Mouse (Mus musculus) lung, embryonic 14.5 days (tissue): ENCODE measurements at regions not wholly inside any gene's neighbourhood (a gene's known extent, or its start where the extent isn't known, plus 50 kb on each side); places are given as distances from the start of the nearest gene placed in this dataset.

Experiments
- ATAC-seq: fragments of 200-750 bp; cut with Nextera tagmentation; 2 replicates; pipeline ENCODE4 v1.8.0; 2017; ENCODE audit warnings: mild to moderate bottlenecking, moderate TSS enrichment, moderate library complexity; ENCODE audit not compliant: insufficient read depth
- DNase-seq: peaks from one replicate; pipeline ENCODE4 v3.0.0-alpha.2; 2015
- H3K27ac ChIP-seq: fragments of 300-500 bp; sonication (generic); 2 replicates; pipeline ENCODE4 v1.5.1; 2014; ENCODE audit warnings: low read depth, mild to moderate bottlenecking, moderate library complexity
- H3K27me3 ChIP-seq: fragments of 300-500 bp; sonication (generic); 2 replicates; pipeline ENCODE4 v1.6.1; 2014; ENCODE audit warnings: low read length, control low read depth; ENCODE audit not compliant: insufficient read depth
- H3K36me3 ChIP-seq: fragments of 300-500 bp; sonication (generic); 2 replicates; pipeline ENCODE4 v1.6.1; 2014; ENCODE audit warnings: control low read depth; ENCODE audit not compliant: insufficient read depth
- H3K4me1 ChIP-seq: fragments of 300-500 bp; sonication (generic); 2 replicates; pipeline ENCODE4 v1.6.1; 2014; ENCODE audit warnings: antibody characterized with exemption, control low read depth; ENCODE audit not compliant: insufficient read depth
- H3K4me2 ChIP-seq: fragments of 300-500 bp; sonication (generic); 2 replicates; pipeline ENCODE4 v1.6.1; 2014; ENCODE audit warnings: mild to moderate bottlenecking
- H3K4me3 ChIP-seq: fragments of 300-500 bp; sonication (generic); 2 replicates; pipeline ENCODE4 v1.5.1; 2014; ENCODE audit warnings: low read depth, low read length
- H3K9ac ChIP-seq: fragments of 300-500 bp; sonication (generic); 2 replicates; pipeline ENCODE4 v1.6.1; 2014
- H3K9me3 ChIP-seq: fragments of 300-500 bp; sonication (generic); 2 replicates; pipeline ENCODE4 v1.6.1; 2016; ENCODE audit warnings: low read depth, low read length, control low read depth
- CTCF ChIP-seq: IDR thresholded peaks from 2 replicates; pipeline ENCODE4 v1.5.1; 2016; ENCODE audit warnings: antibody characterized with exemption, low read depth
- WGBS: fragments of 180-500 bp; shearing (Covaris S2); extraction: QIAGEN DNeasy Blood & Tissue Kit; methylation state at CpG from one replicate; pipeline ENCODE4 v1.1.7; 2014; 5-methylcytosine and 5-hydroxymethylcytosine counted together

DNA sequence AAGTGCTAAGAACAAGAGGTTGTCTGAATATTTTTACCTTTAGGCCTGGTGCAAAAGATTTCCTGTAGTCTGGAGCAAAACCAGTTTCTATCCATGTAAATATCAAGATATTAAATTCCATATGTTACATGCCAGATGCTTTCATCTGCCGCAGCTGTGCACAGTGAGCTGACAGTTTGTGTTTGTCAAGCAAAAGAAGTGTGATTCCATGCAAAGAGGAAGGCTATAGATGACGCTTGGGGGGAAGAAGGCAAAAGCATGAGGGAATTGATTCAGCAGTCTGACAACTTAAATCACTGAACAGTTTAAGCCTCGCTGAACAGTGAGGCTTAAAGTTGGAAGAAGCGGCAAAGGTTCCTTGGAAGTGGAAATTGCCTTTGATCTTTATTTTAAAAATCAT lies 109.2 kb upstream of the Pappa start:
- no peaks in the 10 kb centered on the region for H3K9me3 ChIP-seq
- H3K36me3 ChIP-seq: no peaks in the 10 kb centered on the region
- no peak overlapping the region for H3K9ac ChIP-seq
- no peaks in the 10 kb centered on the region for H3K27me3 ChIP-seq
- H3K4me2 ChIP-seq: no peak overlapping the region
- WGBS: 33% methylated on average over 4 of the region's 4 CpGs
- H3K27ac ChIP-seq: no peak overlapping the region
- no peak overlapping the region for H3K4me3 ChIP-seq
- DNase-seq (peak; percentile 76), ATAC-seq (peak; percentile 75; the same call in 1 of the 2 replicates)
- no peak for TF ChIP-seq CTCF
- no peaks in the 10 kb centered on the region for H3K4me1 ChIP-seq

- no peak overlapping the region for H3K4me3 ChIP-seq
- no peaks in the 10 kb centered on the region for H3K9me3 ChIP-seq
- TF ChIP-seq CTCF: no peak
- no peak overlapping the region for H3K27ac ChIP-seq
- ATAC-seq (no peak), DNase-seq (no peak)
- no peaks in the 10 kb centered on the region for H3K27me3 ChIP-seq
- H3K36me3 ChIP-seq: no peaks in the 10 kb centered on the region
- H3K4me2 ChIP-seq: no peak overlapping the region
- 63% methylated on average over 2 of the region's 2 CpGs for WGBS
- H3K4me1 ChIP-seq: no peaks in the 10 kb centered on the region
- H3K9ac ChIP-seq: no peak overlapping the region
Observed at GRCm38 (mm10) chr4:65019487-65019886, 104.5 kb upstream of the Pappa start.

DNA sequence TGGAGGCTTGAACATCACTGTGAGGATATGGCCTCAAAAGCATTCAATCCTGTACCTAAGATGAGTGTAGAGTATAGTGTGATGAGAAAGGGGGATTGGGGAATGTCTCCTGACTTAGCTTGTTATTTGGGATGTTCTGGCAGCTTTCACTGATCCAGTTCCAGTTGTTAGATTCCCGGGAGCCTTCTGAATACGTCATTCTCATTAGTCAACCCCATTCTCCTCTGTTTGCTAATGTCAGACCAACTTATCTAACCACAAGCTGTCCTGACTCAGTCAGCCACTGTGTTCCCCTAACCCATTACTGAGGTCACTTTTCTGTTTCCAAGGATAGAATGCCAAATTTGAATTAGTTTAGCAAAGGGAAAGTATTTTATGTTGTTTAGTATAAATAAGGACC lies 70.6 kb upstream of the Pappa start:
- Histone ChIP-seq H3K9me3 (no peaks in the 10 kb centered on the region), H3K36me3 (no peaks in the 10 kb centered on the region), H3K4me1 (no peaks in the 10 kb centered on the region), H3K27ac (no peak overlapping the region), H3K9ac (no peak overlapping the region), H3K4me3 (no peak overlapping the region), H3K27me3 (no peaks in the 10 kb centered on the region), H3K4me2 (no peak overlapping the region)
- ATAC-seq (no peak), DNase-seq (no peak)
- 43% methylated on average over 2 of the region's 2 CpGs for WGBS
- TF ChIP-seq CTCF: no peak
